Mouse (Mus musculus): ENCODE measurements around the gene Rab11fip4. TPM values are rescaled to one million over a fixed set of nuclear protein-coding genes. Genes with fewer than 3 reads are reported as not detected.

Gene Rab11fip4
- polyA plus RNA-seq, 1 experiment: 0.11 TPM

DNA sequence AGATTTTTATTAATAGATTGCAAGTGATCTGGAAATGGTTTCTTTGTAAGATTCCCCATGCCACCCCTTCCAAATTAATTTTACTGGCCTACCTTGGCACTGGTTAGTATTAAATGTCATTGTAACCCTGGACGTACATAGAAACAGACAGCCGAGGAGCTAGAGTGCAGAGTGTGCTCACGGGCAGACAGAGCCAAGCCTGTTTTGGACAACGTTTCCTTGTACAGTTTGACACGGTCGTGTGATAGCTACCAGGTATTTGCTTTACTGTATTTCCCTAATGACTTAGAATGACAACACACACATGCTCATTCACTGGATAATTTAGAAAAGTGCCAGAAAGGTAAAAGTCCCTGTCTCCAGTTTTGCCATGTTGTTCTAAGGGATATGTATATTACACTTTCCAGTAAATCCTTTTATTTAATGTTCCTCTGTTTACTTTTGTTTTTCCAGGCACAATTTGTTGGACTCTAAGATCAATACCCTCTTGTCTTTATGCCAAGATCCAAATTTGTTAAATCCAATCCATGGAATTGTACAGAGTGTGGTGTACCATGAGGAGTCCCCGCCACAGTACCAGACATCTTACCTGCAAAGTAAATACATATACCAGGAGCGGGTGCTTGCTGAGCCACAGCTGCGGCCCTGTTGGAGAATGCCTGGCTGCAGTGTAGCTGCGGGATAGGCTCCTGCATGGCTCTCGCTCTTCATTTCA lies 22.7 kb upstream of the Rab11fip4 start:
- Histone ChIP-seq H3K79me3 (ENCODE audit: low read depth) (no peaks in the 10 kb centered on the region), H3K36me3 (ENCODE audit: control insufficient read depth, insufficient read depth) (peaks cover 78% of the 10 kb centered on the region), H3ac (ENCODE audit: control insufficient read depth, insufficient read length, low read depth) (no peak overlapping the region), H3K79me2 (ENCODE audit: control insufficient read depth, insufficient read depth) (no peaks in the 10 kb centered on the region), H3K4me3 (ENCODE audit: insufficient read depth, poor library complexity, severe bottlenecking) (no peak overlapping the region), H3K27me3 (ENCODE audit: control insufficient read depth, insufficient read depth, insufficient read length) (no peaks in the 10 kb centered on the region)
- TF ChIP-seq MYOD1 (IDR thresholded peaks at IDR 0.05; ENCODE audit: control insufficient read depth, insufficient read length, low read depth) (no peak), MAX (IDR thresholded peaks at IDR 0.05) (no peak), MYOG (IDR thresholded peaks at IDR 0.05; ENCODE audit: control insufficient read depth, extremely low read depth, insufficient read length) (no peak), CEBPB (IDR thresholded peaks at IDR 0.05; ENCODE audit: low read depth) (no peak), FOSL1 (IDR thresholded peaks at IDR 0.05; ENCODE audit: insufficient read depth, low read length, poor library complexity, severe bottlenecking) (no peak), USF1 (IDR thresholded peaks at IDR 0.05; ENCODE audit: low read depth) (no peak), CTCF (IDR thresholded peaks at IDR 0.05; ENCODE audit: control insufficient read depth, insufficient read depth, insufficient read length) (no peak)

DNA sequence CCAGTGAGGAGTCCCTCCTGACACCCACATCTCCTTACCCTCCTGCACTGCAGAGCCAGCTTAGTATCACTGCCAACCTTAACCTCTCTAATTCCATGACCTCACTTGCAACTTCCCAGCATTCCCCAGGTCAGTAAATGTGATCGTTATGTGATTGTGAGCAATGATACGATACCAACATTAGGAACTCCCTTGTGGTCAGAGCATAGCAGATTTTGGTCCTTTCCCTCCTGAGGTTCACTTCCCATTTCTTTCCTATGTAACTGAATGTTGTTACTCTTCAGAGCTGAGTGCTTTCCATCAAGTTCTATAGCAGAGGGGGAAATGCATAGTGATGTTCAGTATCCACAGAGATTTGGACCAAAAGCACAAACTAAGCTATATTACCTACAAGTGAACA lies 20.7 kb upstream of the Rab11fip4 start:
- TF ChIP-seq MYOD1 (IDR thresholded peaks at IDR 0.05; ENCODE audit: control insufficient read depth, insufficient read length, low read depth) (no peak), FOSL1 (IDR thresholded peaks at IDR 0.05; ENCODE audit: insufficient read depth, low read length, poor library complexity, severe bottlenecking) (no peak)
- peaks cover 70% of the 10 kb centered on the region for H3K36me3 ChIP-seq (ENCODE audit: control insufficient read depth, insufficient read depth)
- H3K27me3 ChIP-seq (ENCODE audit: control insufficient read depth, insufficient read depth, insufficient read length): no peaks in the 10 kb centered on the region
- H3K79me2 ChIP-seq (ENCODE audit: control insufficient read depth, insufficient read depth): no peaks in the 10 kb centered on the region
- H3K79me3 ChIP-seq (ENCODE audit: low read depth): no peaks in the 10 kb centered on the region
- H3K4me3 ChIP-seq (ENCODE audit: insufficient read depth, poor library complexity, severe bottlenecking): no peak overlapping the region
- H3ac ChIP-seq (ENCODE audit: control insufficient read depth, insufficient read length, low read depth): no peak overlapping the region

DNA sequence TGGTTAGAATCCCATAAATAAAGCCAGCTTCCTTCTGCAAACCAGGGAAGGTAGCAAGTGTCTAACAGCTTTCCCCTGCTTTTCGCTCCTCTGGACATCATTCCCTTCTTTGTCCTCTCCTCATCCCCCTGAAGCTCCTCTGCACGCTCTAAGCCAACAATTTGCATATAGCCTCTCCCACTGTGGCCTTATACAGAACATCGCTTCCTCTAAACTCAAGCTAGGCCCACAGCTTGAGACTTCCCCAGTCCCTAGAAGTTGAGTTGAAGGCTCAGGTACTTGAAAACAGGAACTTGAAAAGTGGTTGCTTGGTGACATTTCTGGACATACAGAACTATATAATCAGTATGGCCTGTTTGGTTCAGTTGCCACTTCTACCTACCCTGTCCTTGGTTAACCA lies 17.2 kb upstream of the Rab11fip4 start:
- Histone ChIP-seq H3K79me3 (ENCODE audit: low read depth) (no peaks in the 10 kb centered on the region), H3K27me3 (ENCODE audit: control insufficient read depth, insufficient read depth, insufficient read length) (no peaks in the 10 kb centered on the region), H3K36me3 (ENCODE audit: control insufficient read depth, insufficient read depth) (peaks cover 51% of the 10 kb centered on the region), H3ac (ENCODE audit: control insufficient read depth, insufficient read length, low read depth) (no peak overlapping the region), H3K4me3 (ENCODE audit: insufficient read depth, poor library complexity, severe bottlenecking) (no peak overlapping the region), H3K79me2 (ENCODE audit: control insufficient read depth, insufficient read depth) (no peaks in the 10 kb centered on the region)
- TF ChIP-seq CTCF (IDR thresholded peaks at IDR 0.05; ENCODE audit: control insufficient read depth, insufficient read depth, insufficient read length) (no peak), MAX (IDR thresholded peaks at IDR 0.05) (no peak), MYOG (IDR thresholded peaks at IDR 0.05; ENCODE audit: control insufficient read depth, extremely low read depth, insufficient read length) (no peak), FOSL1 (IDR thresholded peaks at IDR 0.05; ENCODE audit: insufficient read depth, low read length, poor library complexity, severe bottlenecking) (no peak), USF1 (IDR thresholded peaks at IDR 0.05; ENCODE audit: low read depth) (no peak), CEBPB (IDR thresholded peaks at IDR 0.05; ENCODE audit: low read depth) (no peak)

DNA sequence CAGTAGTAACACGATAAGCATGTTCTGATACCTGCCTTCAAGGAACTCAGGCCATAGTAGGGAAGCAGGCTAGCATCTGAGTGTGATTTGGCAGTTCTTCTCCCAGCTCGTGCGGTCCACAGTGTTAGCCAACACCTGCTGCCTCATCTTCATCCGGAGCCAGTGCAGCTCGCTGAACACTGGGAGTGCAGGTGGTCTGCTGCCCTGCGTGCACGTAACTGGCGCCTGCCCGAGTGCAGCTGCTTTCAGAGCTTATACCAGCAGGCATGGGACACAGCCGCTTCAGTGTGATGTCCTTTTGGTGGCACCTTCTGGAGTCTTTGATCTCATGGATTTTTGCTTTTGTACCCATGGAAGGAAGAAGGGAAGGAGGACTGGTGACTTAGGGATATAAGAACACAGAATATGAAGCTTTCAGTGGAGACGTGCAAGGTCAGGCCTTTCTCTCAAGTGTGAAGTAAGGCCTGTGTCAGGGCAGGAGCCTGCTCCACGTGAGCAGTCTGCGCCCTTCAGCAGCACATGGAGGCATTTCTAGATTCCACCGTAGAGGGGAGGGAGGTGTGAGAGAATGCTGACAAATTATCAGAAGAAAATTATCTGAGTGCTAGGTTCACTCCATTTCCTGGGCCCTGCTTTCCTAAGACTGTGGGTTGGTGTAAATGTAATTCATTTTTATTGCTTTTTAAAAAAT lies 15.5 kb upstream of the Rab11fip4 start:
- Histone ChIP-seq H3K79me2 (ENCODE audit: control insufficient read depth, insufficient read depth) (no peaks in the 10 kb centered on the region), H3K4me3 (ENCODE audit: insufficient read depth, poor library complexity, severe bottlenecking) (no peak overlapping the region), H3K27me3 (ENCODE audit: control insufficient read depth, insufficient read depth, insufficient read length) (no peaks in the 10 kb centered on the region), H3ac (ENCODE audit: control insufficient read depth, insufficient read length, low read depth) (no peak overlapping the region), H3K79me3 (ENCODE audit: low read depth) (no peaks in the 10 kb centered on the region), H3K36me3 (ENCODE audit: control insufficient read depth, insufficient read depth) (peaks cover 48% of the 10 kb centered on the region)
- no peak for TF ChIP-seq CEBPB (IDR thresholded peaks at IDR 0.05; ENCODE audit: low read depth)
- TF ChIP-seq MAX (IDR thresholded peaks at IDR 0.05): no peak
- no peak for TF ChIP-seq FOSL1 (IDR thresholded peaks at IDR 0.05; ENCODE audit: insufficient read depth, low read length, poor library complexity, severe bottlenecking)
- TF ChIP-seq USF1 (IDR thresholded peaks at IDR 0.05; ENCODE audit: low read depth): no peak
- TF ChIP-seq MYOD1 (IDR thresholded peaks at IDR 0.05; ENCODE audit: control insufficient read depth, insufficient read length, low read depth): no peak
- TF ChIP-seq MYOG (IDR thresholded peaks at IDR 0.05; ENCODE audit: control insufficient read depth, extremely low read depth, insufficient read length): no peak
- TF ChIP-seq CTCF (IDR thresholded peaks at IDR 0.05; ENCODE audit: control insufficient read depth, insufficient read depth, insufficient read length): no peak

DNA sequence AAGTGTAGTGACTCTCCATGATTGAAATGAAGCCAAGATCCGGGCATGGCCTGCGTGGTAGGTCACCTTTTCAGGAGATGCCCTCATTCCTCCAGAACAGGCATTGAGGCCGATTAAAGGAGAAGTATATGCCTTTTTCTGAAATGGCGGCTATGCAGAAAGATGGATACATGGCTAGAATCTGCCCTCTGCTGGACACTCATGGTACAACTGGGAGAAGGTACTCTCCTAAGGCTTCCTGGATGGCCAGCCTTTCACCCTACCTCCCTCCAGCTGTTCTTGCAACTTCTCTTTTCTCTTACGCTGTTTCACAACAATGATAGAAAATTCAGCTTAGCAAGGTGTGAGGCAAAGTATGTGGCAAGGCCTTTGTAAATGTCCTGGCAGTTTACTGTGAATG lies 13.3 kb upstream of the Rab11fip4 start:
- TF ChIP-seq USF1 (IDR thresholded peaks at IDR 0.05; ENCODE audit: low read depth): no peak
- TF ChIP-seq MYOD1 (IDR thresholded peaks at IDR 0.05; ENCODE audit: control insufficient read depth, insufficient read length, low read depth): no peak
- TF ChIP-seq MYOG (IDR thresholded peaks at IDR 0.05; ENCODE audit: control insufficient read depth, extremely low read depth, insufficient read length): no peak
- peak; percentile 25 for TF ChIP-seq CTCF (IDR thresholded peaks at IDR 0.05; ENCODE audit: control insufficient read depth, insufficient read depth, insufficient read length)
- Histone ChIP-seq H3K79me3 (ENCODE audit: low read depth) (no peaks in the 10 kb centered on the region), H3ac (ENCODE audit: control insufficient read depth, insufficient read length, low read depth) (no peak overlapping the region), H3K79me2 (ENCODE audit: control insufficient read depth, insufficient read depth) (no peaks in the 10 kb centered on the region), H3K27me3 (ENCODE audit: control insufficient read depth, insufficient read depth, insufficient read length) (no peaks in the 10 kb centered on the region), H3K36me3 (ENCODE audit: control insufficient read depth, insufficient read depth) (peaks cover 26% of the 10 kb centered on the region), H3K4me3 (ENCODE audit: insufficient read depth, poor library complexity, severe bottlenecking) (no peak overlapping the region)

DNA sequence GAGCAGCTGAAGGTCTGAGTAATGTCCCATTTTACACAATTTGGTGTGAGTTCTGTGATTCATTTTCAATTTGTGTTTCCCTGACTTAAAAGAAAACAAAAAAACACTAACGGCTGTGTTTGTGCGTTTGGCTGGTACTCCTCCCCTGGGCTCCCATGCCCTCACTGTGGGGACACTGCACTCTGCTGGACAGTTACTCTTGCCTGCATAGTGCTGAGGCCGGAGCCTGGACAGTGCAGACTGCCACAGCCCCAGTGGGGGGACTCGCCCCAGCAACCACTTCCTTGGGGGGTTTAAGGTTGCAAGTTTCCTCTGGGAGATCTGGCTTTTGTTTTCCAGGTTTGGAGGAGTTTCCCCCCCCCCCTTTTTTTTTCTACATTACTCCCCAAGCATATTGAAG lies 10.4 kb upstream of the Rab11fip4 start:
- peaks cover 25% of the 10 kb centered on the region for H3K36me3 ChIP-seq (ENCODE audit: control insufficient read depth, insufficient read depth)
- no peaks in the 10 kb centered on the region for H3K79me2 ChIP-seq (ENCODE audit: control insufficient read depth, insufficient read depth)
- no peaks in the 10 kb centered on the region for H3K79me3 ChIP-seq (ENCODE audit: low read depth)
- no peak overlapping the region for H3K4me3 ChIP-seq (ENCODE audit: insufficient read depth, poor library complexity, severe bottlenecking)
- TF ChIP-seq CTCF (IDR thresholded peaks at IDR 0.05; ENCODE audit: control insufficient read depth, insufficient read depth, insufficient read length): peak; percentile 39
- no peak for TF ChIP-seq MAX (IDR thresholded peaks at IDR 0.05)
- no peak overlapping the region for H3ac ChIP-seq (ENCODE audit: control insufficient read depth, insufficient read length, low read depth)
- H3K27me3 ChIP-seq (ENCODE audit: control insufficient read depth, insufficient read depth, insufficient read length): no peaks in the 10 kb centered on the region

All from C2C12 (cell line).